Mouse (Mus musculus) forebrain, postnatal 0 days (tissue): ENCODE results near the gene Moxd1. TPM values are rescaled to one million over a fixed set of nuclear protein-coding genes. Genes with fewer than 3 reads are reported as not detected.
"Not testable (repeated sequence)": the region's sequence is repeated elsewhere in the genome, so short reads cannot be mapped to it uniquely, and the experiment has no call there.

Source experiments
- ATAC-seq: fragments of 200-750 bp; cut with Nextera tagmentation; 2 replicates; pipeline ENCODE4 v1.8.0; 2017; ENCODE audit warnings: mild to moderate bottlenecking, moderate library complexity
- DNase-seq: peaks from one replicate; pipeline ENCODE4 v3.0.0-alpha.2; 2015
- H3K27ac ChIP-seq: fragments of 300-500 bp; sonication (generic); 2 replicates; pipeline ENCODE4 v1.5.1; 2014; ENCODE audit warnings: low read depth, mild to moderate bottlenecking, antibody characterized with exemption, low read length, moderate library complexity, mixed read lengths
- H3K27me3 ChIP-seq: fragments of 300-500 bp; sonication (generic); 2 replicates; pipeline ENCODE4 v1.6.1; 2014; ENCODE audit warnings: mild to moderate bottlenecking, low read length, mixed read lengths; ENCODE audit not compliant: insufficient read depth
- H3K36me3 ChIP-seq: fragments of 300-500 bp; sonication (generic); 2 replicates; pipeline ENCODE4 v1.6.1; 2014; ENCODE audit warnings: mild to moderate bottlenecking, moderate library complexity; ENCODE audit not compliant: insufficient read depth
- H3K4me1 ChIP-seq: fragments of 300-500 bp; sonication (generic); 2 replicates; pipeline ENCODE4 v1.6.1; 2014; ENCODE audit warnings: antibody characterized with exemption; ENCODE audit not compliant: insufficient read depth
- H3K4me2 ChIP-seq: fragments of 300-500 bp; sonication (generic); 2 replicates; pipeline ENCODE4 v1.6.1; 2014; ENCODE audit warnings: low read depth, mild to moderate bottlenecking, moderate library complexity
- H3K4me3 ChIP-seq: fragments of 300-500 bp; sonication (generic); 2 replicates; pipeline ENCODE4 v1.5.1; 2014; ENCODE audit warnings: low read depth, low read length, mixed read lengths
- H3K9ac ChIP-seq: fragments of 300-500 bp; sonication (generic); 2 replicates; pipeline ENCODE4 v1.6.1; 2014; ENCODE audit warnings: mild to moderate bottlenecking
- H3K9me3 ChIP-seq: fragments of 300-500 bp; sonication (generic); 2 replicates; pipeline ENCODE4 v1.6.1; 2016; ENCODE audit warnings: low read length
- CTCF ChIP-seq: sonication (generic); IDR thresholded peaks from 2 replicates; pipeline ENCODE4 v1.5.1; 2016; ENCODE audit warnings: antibody characterized with exemption, control low read depth, low read depth
- WGBS: fragments of 180-500 bp; shearing (Covaris S2); extraction: QIAGEN DNeasy Blood & Tissue Kit; methylation state at CpG from one replicate; pipeline ENCODE4 v1.1.7; 2014; 5-methylcytosine and 5-hydroxymethylcytosine counted together
- polyA plus RNA-seq: library from polyadenylated mRNA; unstranded; fragments of >200 nt; fragmentation: Nextera tagmentation; extraction: Ambion mirVana; gene quantifications from 2 replicates; pipeline ENCODE4 v1.2.1, GENCODE M21; 2015
- total RNA-seq: library from RNA; depleted of rRNA; stranded (reverse); fragments of >200 nt; gene quantifications from 2 replicates; pipeline ENCODE4 v1.2.3, GENCODE M21; 2014

The Moxd1 gene
- total and polyA plus RNA-seq, 2 experiments from 2014 or later = 3.3 to 5.1 TPM

DNA sequence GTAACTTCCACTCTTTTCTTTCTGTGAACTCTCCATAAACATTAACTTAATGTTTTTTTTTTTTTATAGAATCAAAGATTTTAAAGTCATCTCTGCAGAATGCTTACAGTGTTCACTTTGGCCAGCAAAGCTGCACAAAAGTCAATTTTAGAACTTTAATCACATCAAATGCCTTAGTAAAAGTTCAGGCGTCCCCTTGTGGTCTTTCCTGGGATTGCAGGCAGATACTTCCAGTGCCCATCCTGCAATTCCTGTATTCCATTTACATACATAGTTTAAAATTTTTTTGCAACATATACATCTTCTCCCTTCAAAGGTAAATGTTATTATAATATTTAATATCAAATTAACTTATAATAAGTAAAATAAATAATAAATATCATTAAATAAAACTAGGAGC lies 74.5 kb downstream of the Moxd1 start:
- ATAC-seq = no peak
- no peaks in the 10 kb centered on the region for H3K9me3 ChIP-seq
- DNase-seq = peak; percentile 74
- no peak overlapping the region for H3K4me3 ChIP-seq
- H3K27me3 ChIP-seq = no peaks in the 10 kb centered on the region
- H3K4me2 ChIP-seq = no peak overlapping the region
- no peak overlapping the region for H3K9ac ChIP-seq
- H3K4me1 ChIP-seq = no peaks in the 10 kb centered on the region
- H3K36me3 ChIP-seq = no peaks in the 10 kb centered on the region
- TF ChIP-seq CTCF = peak; percentile 87
- 0% methylated on average over 1 of the region's 1 CpGs for WGBS
- no peak overlapping the region for H3K27ac ChIP-seq

- H3K27ac ChIP-seq = no peak overlapping the region
- H3K27me3 ChIP-seq = no peaks in the 10 kb centered on the region
- no peaks in the 10 kb centered on the region for H3K9me3 ChIP-seq
- ATAC-seq (peak; percentile 81), DNase-seq (peak; percentile 75)
- H3K4me2 ChIP-seq = no peak overlapping the region
- H3K4me3 ChIP-seq = no peak overlapping the region
- WGBS = 46% methylated on average over 2 of the region's 2 CpGs
- H3K4me1 ChIP-seq = no peaks in the 10 kb centered on the region
- H3K36me3 ChIP-seq = no peaks in the 10 kb centered on the region
- peak; percentile 92 for TF ChIP-seq CTCF
- H3K9ac ChIP-seq = no peak overlapping the region
Observed at GRCm38 (mm10) chr10:24298260-24299244, 75.2 kb downstream of the Moxd1 start.

GRCm38 (mm10) chr10:24312191-24312611 lies 88.9 kb downstream of the Moxd1 start:
- Histone ChIP-seq H3K36me3 (no peaks in the 10 kb centered on the region), H3K9ac (no peak overlapping the region), H3K4me3 (no peak overlapping the region), H3K27ac (no peak overlapping the region), H3K27me3 (no peaks in the 10 kb centered on the region), H3K9me3 (peaks cover 3% of the 10 kb centered on the region; the same call in 1 of the 2 replicates), H3K4me1 (no peaks in the 10 kb centered on the region), H3K4me2 (no peak overlapping the region)
- TF ChIP-seq CTCF = peak; percentile 70
- under 1% methylated on average over 9 of the region's 9 CpGs for WGBS
- peak; percentile 82 for ATAC-seq
- DNase-seq = peak; percentile 89

DNA sequence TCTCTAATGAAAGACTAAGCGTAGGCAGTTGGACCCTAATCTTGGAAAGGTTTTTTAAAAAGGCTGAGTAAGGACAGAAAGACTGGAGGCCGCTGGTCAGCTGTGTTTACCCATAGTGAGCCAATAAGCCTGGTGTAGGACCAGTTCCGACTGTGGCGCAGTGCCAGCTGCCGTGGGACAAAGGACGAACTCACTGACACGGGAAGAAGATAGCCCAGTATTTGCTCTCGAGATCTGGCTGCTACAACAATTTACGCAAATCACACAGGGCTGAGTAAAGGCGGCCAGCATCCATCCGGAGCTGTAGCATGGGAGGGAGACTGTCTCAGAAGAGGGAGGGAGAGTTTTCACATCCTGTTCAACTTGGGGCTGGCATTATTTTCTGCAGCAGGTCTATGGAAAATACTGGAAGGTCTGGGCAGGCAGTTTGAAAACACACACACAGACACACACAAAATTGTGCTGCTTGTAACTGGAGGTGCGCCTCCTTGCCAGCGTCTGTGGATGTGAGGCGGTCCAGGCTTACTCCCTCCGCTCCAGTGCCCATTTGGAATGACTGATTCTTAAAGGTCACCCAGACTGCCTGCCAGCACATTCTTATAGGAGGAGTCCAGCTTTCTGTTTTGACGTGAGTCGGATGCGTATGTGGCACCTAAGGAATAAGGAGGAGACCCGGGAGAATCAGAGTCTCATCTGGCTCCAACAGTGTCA lies 94.0 kb downstream of the Moxd1 start:
- H3K4me1 ChIP-seq = no peaks in the 10 kb centered on the region
- peak overlapping the region; percentile 15 for H3K4me2 ChIP-seq
- no peaks in the 10 kb centered on the region for H3K36me3 ChIP-seq
- no peaks in the 10 kb centered on the region for H3K27me3 ChIP-seq
- ATAC-seq (peak; percentile 61), DNase-seq (peak; percentile 38)
- WGBS = 43% methylated on average over 19 of the region's 19 CpGs
- no peak overlapping the region for H3K4me3 ChIP-seq
- no peak overlapping the region for H3K27ac ChIP-seq
- no peak overlapping the region for H3K9ac ChIP-seq
- H3K9me3 ChIP-seq = no peaks in the 10 kb centered on the region
- TF ChIP-seq CTCF = no peak

GRCm38 (mm10) chr10:24320326-24320725 lies 97.0 kb downstream of the Moxd1 start:
- Histone ChIP-seq H3K36me3 (no peaks in the 10 kb centered on the region), H3K9me3 (no peaks in the 10 kb centered on the region), H3K27ac (no peak overlapping the region), H3K4me1 (no peaks in the 10 kb centered on the region), H3K9ac (no peak overlapping the region), H3K4me2 (no peak overlapping the region), H3K4me3 (no peak overlapping the region), H3K27me3 (no peaks in the 10 kb centered on the region)
- 81% methylated on average over 3 of the region's 3 CpGs for WGBS
- no peak for DNase-seq
- ATAC-seq = no peak
- no peak for TF ChIP-seq CTCF

- no peak overlapping the region for H3K4me3 ChIP-seq
- H3K27ac ChIP-seq = no peak overlapping the region
- no peaks in the 10 kb centered on the region for H3K36me3 ChIP-seq
- 92% methylated on average over 4 of the region's 4 CpGs for WGBS
- no peak for TF ChIP-seq CTCF
- no peaks in the 10 kb centered on the region for H3K4me1 ChIP-seq
- no peaks in the 10 kb centered on the region for H3K27me3 ChIP-seq
- DNase-seq = no peak
- no peak overlapping the region for H3K9ac ChIP-seq
- no peaks in the 10 kb centered on the region for H3K9me3 ChIP-seq
- ATAC-seq = no peak
- no peak overlapping the region for H3K4me2 ChIP-seq
Observed at GRCm38 (mm10) chr10:24323066-24323465, 99.7 kb downstream of the Moxd1 start.

DNA sequence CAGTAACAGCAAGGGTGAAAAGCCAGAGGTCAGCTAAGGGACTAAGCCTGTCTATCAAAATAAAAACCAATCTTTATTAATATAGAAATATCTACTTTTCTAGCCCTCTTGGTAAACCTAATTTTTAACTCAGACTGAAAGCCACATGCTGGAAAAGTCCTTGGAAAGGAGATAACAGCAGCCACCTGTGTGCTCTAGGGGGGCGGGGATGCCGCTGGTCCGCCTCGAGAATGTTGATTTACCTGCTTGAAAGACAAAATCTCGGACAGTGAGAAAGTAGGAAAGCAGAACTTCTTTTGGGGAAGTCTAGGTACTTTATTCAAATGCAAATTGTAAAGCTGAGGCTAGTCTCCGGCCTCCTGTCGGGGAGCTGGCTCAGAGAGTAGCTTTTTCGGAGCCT lies 103.9 kb downstream of the Moxd1 start:
- 40% methylated on average over 8 of the region's 8 CpGs for WGBS
- H3K4me3 ChIP-seq, ATAC-seq, H3K36me3 ChIP-seq, H3K27me3 ChIP-seq, H3K9ac ChIP-seq, H3K4me1 ChIP-seq, H3K9me3 ChIP-seq, DNase-seq, H3K27ac ChIP-seq, H3K4me2 ChIP-seq: not testable (repeated sequence)
